Mouse (Mus musculus) lung, adult 2 months (tissue): ENCODE measurements around the gene Rbbp5.

Experiments
- CTCF ChIP-seq: fragments of 200-500 bp; IDR thresholded peaks from 2 replicates; pipeline ENCODE4 v1.5.1; 2011; ENCODE audit warnings: mild to moderate bottlenecking, low read length, control low read depth; ENCODE audit not compliant: insufficient read depth
- POLR2A ChIP-seq: fragments of 200-500 bp; IDR thresholded peaks from 2 replicates; pipeline ENCODE4 v1.6.1; 2011; ENCODE audit warnings: low read depth, mild to moderate bottlenecking, control low read depth, low read length, borderline replicate concordance; ENCODE audit errors: extremely low read depth

- TF ChIP-seq CTCF (no peak), POLR2A (no peak)
Observed at GRCm38 (mm10) chr1:132520764-132521163, 43.6 kb downstream of the Rbbp5 start.
